Mouse (Mus musculus) lung, postnatal 14 days (tissue): ENCODE data around the gene Tnpo2.

Experiments
- DNase-seq: peaks from one replicate; pipeline ENCODE4 v3.0.0; 2021

Gene Tnpo2

GRCm38 (mm10) chr8:85027922-85028321 is 8.8 kb upstream of the Tnpo2 start:
- no peak for DNase-seq

GRCm38 (mm10) chr8:85029271-85029670 is 7.4 kb upstream of the Tnpo2 start:
- DNase-seq: no peak

- no peak for DNase-seq
These were observed 3.9 kb upstream of the Tnpo2 start for GRCm38 (mm10) chr8:85032622-85033311.

GRCm38 (mm10) chr8:85033867-85034266 is 2.8 kb upstream of the Tnpo2 start:
- DNase-seq: peak; percentile 14

- peak; percentile 82 for DNase-seq
These were observed 2.0 kb upstream of the Tnpo2 start for GRCm38 (mm10) chr8:85034764-85035163.

- DNase-seq: no peak
These were observed 1.5 kb upstream of the Tnpo2 start for GRCm38 (mm10) chr8:85035165-85035727.

- DNase-seq: peak; percentile 4
These were observed 896 bp upstream of the Tnpo2 start for GRCm38 (mm10) chr8:85035728-85036310.

- DNase-seq: no peak
These were observed 366 bp upstream of the Tnpo2 start for GRCm38 (mm10) chr8:85036381-85036717.

GRCm38 (mm10) chr8:85037366-85037680 is 608 bp downstream of the Tnpo2 start:
- no peak for DNase-seq

GRCm38 (mm10) chr8:85037681-85038531 is 1.2 kb downstream of the Tnpo2 start:
- DNase-seq: peak; percentile 58

- DNase-seq: no peak
These were observed 6.9 kb downstream of the Tnpo2 start for GRCm38 (mm10) chr8:85043619-85044018.

GRCm38 (mm10) chr8:85057367-85057766 is 20.7 kb downstream of the Tnpo2 start:
- DNase-seq: no peak

GRCm38 (mm10) chr8:85059879-85060616 is 23.3 kb downstream of the Tnpo2 start, which contains the start of gene Fbxw9:
Fbxw9 (plus strand) TSS chr8:85060055.
- DNase-seq: peak; percentile 91

GRCm38 (mm10) chr8:85062603-85063002 is 25.9 kb downstream of the Tnpo2 start:
- no peak for DNase-seq

GRCm38 (mm10) chr8:85065213-85065612 is 28.5 kb downstream of the Tnpo2 start:
- DNase-seq: no peak

- DNase-seq: no peak
These were observed 30.4 kb downstream of the Tnpo2 start for GRCm38 (mm10) chr8:85067155-85067554.

- DNase-seq: no peak
These were observed 31.3 kb downstream of the Tnpo2 start, which contains the start of gene Gm5741 for GRCm38 (mm10) chr8:85067982-85068381. Gm5741 (minus strand) TSS chr8:85067982.

- DNase-seq: no peak
These were observed 34.3 kb downstream of the Tnpo2 start for GRCm38 (mm10) chr8:85071041-85071440.

- peak; percentile 92 for DNase-seq
These were observed 35.0 kb downstream of the Tnpo2 start, which contains the start of gene Dhps for GRCm38 (mm10) chr8:85071514-85072281. Dhps (plus strand) TSS chr8:85071757.

GRCm38 (mm10) chr8:85072364-85072929 is 35.7 kb downstream of the Tnpo2 start:
- DNase-seq: no peak

- no peak for DNase-seq
These were observed 36.4 kb downstream of the Tnpo2 start for GRCm38 (mm10) chr8:85073041-85073612.
